Mouse (Mus musculus) hindlimb bud, embryonic 11.5 days (tissue): ENCODE data around the gene Bend3.

Experiments
- DNase-seq: peaks from one replicate; pipeline ENCODE4 v3.0.0-alpha.2; 2012; ENCODE audit warnings: low read depth, low spot score; ENCODE audit errors: extremely low spot score

The Bend3 gene

GRCm38 (mm10) chr10:43527283-43528269 is 48.9 kb downstream of the Bend3 start:
- no peak for DNase-seq

GRCm38 (mm10) chr10:43534382-43534781 is 55.8 kb downstream of the Bend3 start:
- no peak for DNase-seq

- DNase-seq: no peak
Observed at GRCm38 (mm10) chr10:43537652-43538051, 59.0 kb downstream of the Bend3 start.

- no peak for DNase-seq
Observed at GRCm38 (mm10) chr10:43538831-43539230, 60.2 kb downstream of the Bend3 start.

GRCm38 (mm10) chr10:43539746-43540310 is 61.2 kb downstream of the Bend3 start:
- no peak for DNase-seq

GRCm38 (mm10) chr10:43540442-43541152 is 62.0 kb downstream of the Bend3 start, which contains the start of gene 1700021F05Rik:
Gene 1700021F05Rik (minus strand): TSS chr10:43540994.
- DNase-seq: peak; percentile 72

GRCm38 (mm10) chr10:43541153-43541544 is 62.5 kb downstream of the Bend3 start:
- DNase-seq: no peak

GRCm38 (mm10) chr10:43549411-43549810 is 70.8 kb downstream of the Bend3 start:
- DNase-seq: no peak

- DNase-seq: no peak
Observed at GRCm38 (mm10) chr10:43550923-43551322, 72.3 kb downstream of the Bend3 start.

- DNase-seq: no peak
Observed at GRCm38 (mm10) chr10:43551388-43551787, 72.8 kb downstream of the Bend3 start.

- DNase-seq: no peak
Observed at GRCm38 (mm10) chr10:43557630-43558165, 79.1 kb downstream of the Bend3 start.

- no peak for DNase-seq
Observed at GRCm38 (mm10) chr10:43559313-43559712, 80.7 kb downstream of the Bend3 start.

- no peak for DNase-seq
Observed at GRCm38 (mm10) chr10:43560765-43561164, 82.1 kb downstream of the Bend3 start.

GRCm38 (mm10) chr10:43561311-43561710 is 82.7 kb downstream of the Bend3 start:
- DNase-seq: no peak
